In the genomic region with DNA sequence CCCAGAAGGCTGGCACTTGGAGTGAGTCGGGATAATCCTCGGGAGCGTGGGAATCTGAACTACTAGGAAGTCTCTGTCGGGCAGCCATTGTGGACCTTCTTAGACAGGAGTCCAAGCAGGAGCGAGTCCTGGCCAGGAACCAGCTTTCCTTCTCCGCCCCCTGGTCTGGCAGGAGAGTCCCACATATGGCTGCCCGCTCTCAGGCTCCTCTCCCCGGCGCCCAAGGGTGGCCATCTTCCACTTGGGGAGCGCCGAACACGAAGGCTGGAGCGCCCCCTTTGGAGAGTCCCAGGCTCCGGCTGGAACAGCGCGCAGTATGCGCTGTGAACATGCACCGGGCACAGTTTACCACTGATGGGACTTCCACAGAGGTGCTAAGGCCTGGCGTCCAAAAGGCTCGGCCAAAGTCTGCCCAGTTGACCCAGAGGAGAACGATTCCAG, we compare ENCODE assay signal across 8 mouse cellular contexts. TPM values are rescaled to one million over a fixed set of nuclear protein-coding genes. Genes with fewer than 3 reads are reported as not detected.
A peak's percentile ranks its signal among the peaks of the same experiment; 100 is the strongest.
DNase-seq lines count a peak whose midpoint lies in the region; ATAC-seq and TF ChIP-seq lines count a peak whose summit lies in the region.

No protein-coding gene starts in this region.

- peak; percentile 73 to 77 for DNase-seq in adrenal gland, adult 18-20 months (ENCODE audit: low spot score in 2 of 2)
- DNase-seq in gastrocnemius, postnatal 10 days = peak; percentile 80
- peak; percentile 53 for DNase-seq in induced T-regulatory cell, adult 2 months (ENCODE audit: low read depth)
- DNase-seq in left cerebral cortex, adult 8-10 months (ENCODE audit: low spot score in 2 of 2) = peak; percentile 41 to 57
- peak; percentile 80 for DNase-seq in right cerebral cortex, postnatal 14 days
- DNase-seq in urinary bladder, postnatal 36 days (ENCODE audit: low spot score in 2 of 2) = peak; percentile 75 to 83

- no peak for TF ChIP-seq POLR2A in cortical plate, adult 2 months (IDR thresholded peaks at IDR 0.05; ENCODE audit: extremely low read depth, insufficient read depth, low read length)

- ATAC-seq in megakaryocyte, adult 5-6 weeks (ENCODE audit: poor library complexity, severe bottlenecking) = peak; percentile 72

- no peaks in the 10 kb centered on the region; the same call in 1 of the 2 replicates for H3K4me1 ChIP-seq in cortical plate, adult 2 months (ENCODE audit: control insufficient read depth, insufficient read depth, low read length)

- TF ChIP-seq CTCF in cortical plate, adult 2 months (IDR thresholded peaks at IDR 0.05; ENCODE audit: extremely low read depth, insufficient read depth, low read length) = no peak

- peak overlapping the region; percentile 13 for H3K27ac ChIP-seq in cortical plate, adult 2 months (ENCODE audit: insufficient read depth, low read length)

- peak overlapping the region; percentile 75 for H3K4me3 ChIP-seq in cortical plate, adult 2 months (ENCODE audit: insufficient read depth, low read length)

RNA-seq across cellular contexts. Expression of gene Fads2, which starts 0.9 kb away (rescaled TPM):
- 1,000 to 10,000 TPM; 1,303 to 1,859 TPM for total RNA-seq in adrenal gland, adult 18-20 months (2021)
- polyA plus RNA-seq in cortical plate, adult 2 months (2012; rRNA removed) = 159 and 163 TPM in 2 replicates
- 10 to 100 TPM; 14.5 to 18.1 TPM for total RNA-seq in gastrocnemius, postnatal 10 days (2021)
- total RNA-seq in left cerebral cortex, adult 8-10 months (2022) = 100 to 1,000 TPM; 123 to 134 (median 128) TPM
- 3.0 and 7.6 TPM in 2 replicates for total RNA-seq in megakaryocyte, adult 5-6 weeks (2015)
- 3.1 and 4.3 TPM in 2 replicates for total RNA-seq in megakaryocyte, adult 5-6 weeks (2017)

RNA-seq across cellular contexts. Expression of gene Fads3, which starts 59.3 kb away (rescaled TPM):
- 10 to 100 TPM; 10.3 to 54.2 TPM for total RNA-seq in adrenal gland, adult 18-20 months (2021)
- polyA plus RNA-seq in cortical plate, adult 2 months (2012; rRNA removed) = 44.5 and 44.6 TPM in 2 replicates
- 1 to 10 TPM; 8.7 to 9.1 TPM for total RNA-seq in gastrocnemius, postnatal 10 days (2021)
- 10 to 100 TPM; 25.9 to 28.5 (median 27.1) TPM for total RNA-seq in left cerebral cortex, adult 8-10 months (2022)
- total RNA-seq in megakaryocyte, adult 5-6 weeks (2015) = 0.76 and 0.91 TPM in 2 replicates
- total RNA-seq in megakaryocyte, adult 5-6 weeks (2017) = 1.8 and 1.9 TPM in 2 replicates

Comparison
In these comparisons a context has a peak if more than half of its experiments do, and no peak if none do; other contexts are left out.
1. Peak in every context shown above with its lines: DNase-seq, ATAC-seq, H3K4me3 ChIP-seq and H3K27ac ChIP-seq.
2. RNA of gene Fads2, which starts 0.9 kb away (total RNA-seq): 1,303 to 1,859 TPM in adrenal gland, adult 18-20 months; 123 to 134 TPM in left cerebral cortex, adult 8-10 months, 14.5 to 18.1 TPM in gastrocnemius, postnatal 10 days and 3.0 to 7.6 TPM in megakaryocyte, adult 5-6 weeks; every median in the first group is over 4 times any median in the second.